Mouse (Mus musculus): ENCODE data around the gene Dgki. TPM values are rescaled to one million over a fixed set of nuclear protein-coding genes. Genes with fewer than 3 reads are reported as not detected.

Gene Dgki
- polyA plus RNA-seq, 1 experiment from 2014 or later = 1.0 TPM

GRCm38 (mm10) chr6:36950648-36951047, 349.3 kb downstream of the Dgki start:
- H3K9me3 ChIP-seq (ENCODE audit: control insufficient read depth, low read depth, low read length) = no peaks in the 10 kb centered on the region
- no peak overlapping the region for H3K9ac ChIP-seq (replicated peaks; ENCODE audit: low read depth, low read length)
- H3K4me3 ChIP-seq (ENCODE audit: low read depth, low read length) = no peak overlapping the region
- WGBS = 61% methylated on average over 3 of the region's 3 CpGs
- no peaks in the 10 kb centered on the region for H3K36me3 ChIP-seq (ENCODE audit: control insufficient read depth, insufficient read depth, low read length)
- H3K27ac ChIP-seq (ENCODE audit: low read length) = no peak overlapping the region
- ATAC-seq (ENCODE audit: insufficient number of reproducible peaks, insufficient read depth, low FRiP score, low read depth) = no peak
- no peak overlapping the region for H3K4me2 ChIP-seq (replicated peaks; ENCODE audit: low read depth, low read length)
- H3K27me3 ChIP-seq (ENCODE audit: control insufficient read depth, insufficient read depth, low read length) = no peaks in the 10 kb centered on the region
- no peaks in the 10 kb centered on the region for H3K4me1 ChIP-seq (ENCODE audit: control insufficient read depth, insufficient read depth, low read length)

DNA sequence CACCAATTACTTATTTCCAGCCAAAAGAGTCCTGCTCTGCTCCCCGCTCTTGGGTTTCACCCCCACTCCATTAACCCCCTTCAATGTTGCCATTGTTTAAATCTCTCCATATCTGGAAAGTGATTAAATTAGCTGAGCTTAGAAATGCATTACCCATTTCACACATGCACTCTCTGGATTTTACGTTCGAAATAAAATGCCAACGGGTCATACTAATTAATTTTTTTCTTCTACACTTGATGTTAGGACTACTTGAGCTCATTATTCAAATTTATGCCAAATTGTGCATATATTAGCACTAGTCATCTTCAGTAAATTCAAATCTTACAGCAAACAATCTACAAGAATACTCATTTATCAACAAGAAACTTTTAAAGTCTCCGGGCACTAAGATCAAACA, 352.1 kb downstream of the Dgki start:
- no peaks in the 10 kb centered on the region for H3K9me3 ChIP-seq (ENCODE audit: control insufficient read depth, low read depth, low read length)
- no peaks in the 10 kb centered on the region for H3K36me3 ChIP-seq (ENCODE audit: control insufficient read depth, insufficient read depth, low read length)
- H3K4me1 ChIP-seq (ENCODE audit: control insufficient read depth, insufficient read depth, low read length) = no peaks in the 10 kb centered on the region
- WGBS = 81% methylated on average over 5 of the region's 5 CpGs
- no peak overlapping the region for H3K9ac ChIP-seq (replicated peaks; ENCODE audit: low read depth, low read length)
- ATAC-seq (ENCODE audit: insufficient number of reproducible peaks, insufficient read depth, low FRiP score, low read depth) = no peak
- no peak overlapping the region for H3K4me3 ChIP-seq (ENCODE audit: low read depth, low read length)
- H3K27me3 ChIP-seq (ENCODE audit: control insufficient read depth, insufficient read depth, low read length) = no peaks in the 10 kb centered on the region
- H3K27ac ChIP-seq (ENCODE audit: low read length) = no peak overlapping the region
- H3K4me2 ChIP-seq (replicated peaks; ENCODE audit: low read depth, low read length) = no peak overlapping the region

DNA sequence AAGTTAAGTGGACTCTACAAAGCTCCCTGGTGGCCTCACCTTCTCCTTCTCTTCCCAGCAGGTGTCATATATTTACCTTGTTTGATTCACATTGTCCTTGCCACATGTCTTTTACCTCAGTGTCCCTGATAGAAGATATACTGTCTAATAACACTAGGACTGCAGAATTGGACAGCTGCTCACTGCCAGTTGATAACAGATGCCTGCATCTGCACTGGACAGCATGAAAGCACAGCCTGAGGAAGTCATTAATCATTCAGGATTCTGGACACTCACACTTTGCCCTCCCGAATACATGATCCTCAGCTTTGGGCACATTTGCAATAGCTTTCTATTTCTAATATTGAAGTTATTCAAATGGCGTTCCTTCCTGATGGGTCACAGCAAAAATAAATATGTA, 362.5 kb downstream of the Dgki start:
- no peak for ATAC-seq (ENCODE audit: insufficient number of reproducible peaks, insufficient read depth, low FRiP score, low read depth)
- Histone ChIP-seq H3K4me1 (ENCODE audit: control insufficient read depth, insufficient read depth, low read length) (no peaks in the 10 kb centered on the region), H3K27me3 (ENCODE audit: control insufficient read depth, insufficient read depth, low read length) (no peaks in the 10 kb centered on the region), H3K4me2 (replicated peaks; ENCODE audit: low read depth, low read length) (no peak overlapping the region), H3K36me3 (ENCODE audit: control insufficient read depth, insufficient read depth, low read length) (no peaks in the 10 kb centered on the region), H3K9ac (replicated peaks; ENCODE audit: low read depth, low read length) (no peak overlapping the region), H3K9me3 (ENCODE audit: control insufficient read depth, low read depth, low read length) (no peaks in the 10 kb centered on the region), H3K27ac (ENCODE audit: low read length) (no peak overlapping the region), H3K4me3 (ENCODE audit: low read depth, low read length) (no peak overlapping the region)
- WGBS = 34% methylated on average over 2 of the region's 2 CpGs

DNA sequence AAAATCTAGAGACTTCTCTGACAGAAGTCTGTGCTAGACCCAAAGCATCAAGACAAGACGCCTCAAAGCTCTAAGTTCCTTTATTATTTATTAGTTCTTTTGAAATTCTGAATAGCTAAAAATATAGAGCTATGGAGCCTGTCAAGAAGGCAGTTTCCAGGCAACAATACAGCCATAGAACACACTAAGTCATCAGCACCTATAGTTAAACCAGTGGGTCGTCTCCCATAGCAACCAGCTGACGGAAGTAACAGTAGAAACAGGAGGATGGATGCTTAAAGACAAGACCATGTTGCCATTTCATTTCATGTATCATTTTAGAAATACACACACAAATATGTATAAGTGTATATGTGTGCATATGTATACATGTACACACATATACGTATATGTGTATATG, 363.2 kb downstream of the Dgki start:
- H3K27ac ChIP-seq (ENCODE audit: low read length) = no peak overlapping the region
- ATAC-seq (ENCODE audit: insufficient number of reproducible peaks, insufficient read depth, low FRiP score, low read depth) = no peak
- H3K27me3 ChIP-seq (ENCODE audit: control insufficient read depth, insufficient read depth, low read length) = no peaks in the 10 kb centered on the region
- WGBS = 91% methylated on average over 4 of the region's 4 CpGs
- H3K9me3 ChIP-seq (ENCODE audit: control insufficient read depth, low read depth, low read length) = no peaks in the 10 kb centered on the region
- H3K4me2 ChIP-seq (replicated peaks; ENCODE audit: low read depth, low read length) = no peak overlapping the region
- no peaks in the 10 kb centered on the region for H3K4me1 ChIP-seq (ENCODE audit: control insufficient read depth, insufficient read depth, low read length)
- no peak overlapping the region for H3K4me3 ChIP-seq (ENCODE audit: low read depth, low read length)
- H3K9ac ChIP-seq (replicated peaks; ENCODE audit: low read depth, low read length) = no peak overlapping the region
- no peaks in the 10 kb centered on the region for H3K36me3 ChIP-seq (ENCODE audit: control insufficient read depth, insufficient read depth, low read length)

DNA sequence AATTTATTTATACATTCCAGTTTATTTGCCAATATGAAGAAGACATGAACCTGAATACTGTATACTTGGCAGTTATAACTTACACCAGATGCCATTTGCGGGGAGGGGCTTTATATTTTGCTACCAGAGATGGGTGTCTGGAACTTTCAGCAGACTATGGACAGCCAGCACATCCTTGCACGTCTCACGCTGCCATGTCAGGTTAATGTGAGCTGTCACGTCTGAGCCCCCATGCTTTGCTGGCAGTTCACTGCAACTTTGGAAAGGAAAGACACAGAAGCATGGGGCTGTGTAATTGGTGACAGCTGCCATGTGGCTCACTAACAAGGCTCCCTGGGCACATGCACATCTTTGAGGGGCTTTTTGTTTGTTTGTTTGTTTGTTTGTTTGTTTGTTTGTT, 368.5 kb downstream of the Dgki start:
- Histone ChIP-seq H3K36me3 (ENCODE audit: control insufficient read depth, insufficient read depth, low read length) (no peaks in the 10 kb centered on the region), H3K9me3 (ENCODE audit: control insufficient read depth, low read depth, low read length) (no peaks in the 10 kb centered on the region), H3K27ac (ENCODE audit: low read length) (no peak overlapping the region), H3K27me3 (ENCODE audit: control insufficient read depth, insufficient read depth, low read length) (no peaks in the 10 kb centered on the region), H3K9ac (replicated peaks; ENCODE audit: low read depth, low read length) (no peak overlapping the region), H3K4me2 (replicated peaks; ENCODE audit: low read depth, low read length) (no peak overlapping the region), H3K4me1 (ENCODE audit: control insufficient read depth, insufficient read depth, low read length) (no peaks in the 10 kb centered on the region), H3K4me3 (ENCODE audit: low read depth, low read length) (no peak overlapping the region)
- no peak for ATAC-seq (ENCODE audit: insufficient number of reproducible peaks, insufficient read depth, low FRiP score, low read depth)
- WGBS = 59% methylated on average over 4 of the region's 4 CpGs

- Histone ChIP-seq H3K4me3 (ENCODE audit: low read depth, low read length) (no peak overlapping the region), H3K9ac (replicated peaks; ENCODE audit: low read depth, low read length) (no peak overlapping the region), H3K27ac (ENCODE audit: low read length) (no peak overlapping the region), H3K9me3 (ENCODE audit: control insufficient read depth, low read depth, low read length) (no peaks in the 10 kb centered on the region), H3K36me3 (ENCODE audit: control insufficient read depth, insufficient read depth, low read length) (no peaks in the 10 kb centered on the region), H3K4me2 (replicated peaks; ENCODE audit: low read depth, low read length) (no peak overlapping the region), H3K27me3 (ENCODE audit: control insufficient read depth, insufficient read depth, low read length) (no peaks in the 10 kb centered on the region), H3K4me1 (ENCODE audit: control insufficient read depth, insufficient read depth, low read length) (no peaks in the 10 kb centered on the region)
- WGBS = 86% methylated on average over 2 of the region's 2 CpGs
- ATAC-seq (ENCODE audit: insufficient number of reproducible peaks, insufficient read depth, low FRiP score, low read depth) = no peak
Observed at GRCm38 (mm10) chr6:36929781-36930180, 370.2 kb downstream of the Dgki start.

DNA sequence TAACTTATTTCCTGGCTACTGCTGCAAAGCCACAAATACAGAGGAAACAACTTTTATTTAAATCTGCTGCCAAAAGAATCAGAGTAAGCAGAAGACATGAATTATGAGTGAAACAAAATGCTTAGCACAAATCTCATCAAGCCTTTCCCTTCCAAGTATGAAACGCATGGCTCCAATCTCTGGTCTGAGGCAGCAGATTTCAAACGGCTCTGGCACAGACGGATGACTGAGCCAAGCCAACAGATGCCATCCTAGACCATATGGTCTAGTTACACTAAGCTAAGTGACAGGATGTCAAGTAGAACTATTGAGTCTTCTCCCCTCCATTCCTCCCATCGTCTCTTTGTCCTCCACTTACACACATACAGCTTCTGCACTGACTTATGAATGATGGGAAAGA, 373.5 kb downstream of the Dgki start:
- Histone ChIP-seq H3K9me3 (ENCODE audit: control insufficient read depth, low read depth, low read length) (no peaks in the 10 kb centered on the region), H3K27me3 (ENCODE audit: control insufficient read depth, insufficient read depth, low read length) (no peaks in the 10 kb centered on the region), H3K9ac (replicated peaks; ENCODE audit: low read depth, low read length) (no peak overlapping the region), H3K36me3 (ENCODE audit: control insufficient read depth, insufficient read depth, low read length) (no peaks in the 10 kb centered on the region), H3K4me3 (ENCODE audit: low read depth, low read length) (no peak overlapping the region), H3K4me1 (ENCODE audit: control insufficient read depth, insufficient read depth, low read length) (0 out of 2 replicates have a peak, but pooled peaks cover 4% of the 10 kb centered on the region), H3K4me2 (replicated peaks; ENCODE audit: low read depth, low read length) (no peak overlapping the region), H3K27ac (ENCODE audit: low read length) (no peak overlapping the region)
- WGBS = 57% methylated on average over 4 of the region's 4 CpGs
- no peak for ATAC-seq (ENCODE audit: insufficient number of reproducible peaks, insufficient read depth, low FRiP score, low read depth)

DNA sequence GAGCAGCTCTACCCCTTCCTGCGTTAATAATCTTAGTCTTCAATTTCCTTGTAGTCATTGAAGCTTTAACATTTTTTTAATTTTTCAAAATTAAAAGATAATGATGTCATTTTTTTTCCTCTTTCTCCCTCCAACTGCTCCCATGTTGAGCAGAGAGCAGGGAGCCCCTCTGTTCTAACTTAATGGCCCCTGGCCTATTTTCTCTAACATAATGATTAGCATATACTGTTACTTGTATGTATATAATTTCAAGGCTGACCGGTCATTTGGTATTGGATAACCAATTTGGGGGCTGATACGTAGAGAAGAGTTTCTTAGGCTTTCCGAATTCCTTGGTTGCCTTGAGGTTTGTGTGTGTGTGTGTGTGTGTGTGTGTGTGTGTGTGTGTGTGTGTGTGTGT, 378.0 kb downstream of the Dgki start:
- no peaks in the 10 kb centered on the region; the same call in 1 of the 2 replicates for H3K9me3 ChIP-seq (ENCODE audit: control insufficient read depth, low read depth, low read length)
- no peaks in the 10 kb centered on the region for H3K36me3 ChIP-seq (ENCODE audit: control insufficient read depth, insufficient read depth, low read length)
- H3K4me2 ChIP-seq (replicated peaks; ENCODE audit: low read depth, low read length) = no peak overlapping the region
- ATAC-seq (ENCODE audit: insufficient number of reproducible peaks, insufficient read depth, low FRiP score, low read depth) = no peak
- H3K27me3 ChIP-seq (ENCODE audit: control insufficient read depth, insufficient read depth, low read length) = no peaks in the 10 kb centered on the region
- no peak overlapping the region for H3K4me3 ChIP-seq (ENCODE audit: low read depth, low read length)
- whole genome bisulfite sequencing = 87% methylated on average over 4 of the region's 4 CpGs
- H3K9ac ChIP-seq (replicated peaks; ENCODE audit: low read depth, low read length) = no peak overlapping the region
- H3K4me1 ChIP-seq (ENCODE audit: control insufficient read depth, insufficient read depth, low read length) = 0 out of 2 replicates have a peak, but pooled peaks cover 4% of the 10 kb centered on the region
- H3K27ac ChIP-seq (ENCODE audit: low read length) = no peak overlapping the region

DNA sequence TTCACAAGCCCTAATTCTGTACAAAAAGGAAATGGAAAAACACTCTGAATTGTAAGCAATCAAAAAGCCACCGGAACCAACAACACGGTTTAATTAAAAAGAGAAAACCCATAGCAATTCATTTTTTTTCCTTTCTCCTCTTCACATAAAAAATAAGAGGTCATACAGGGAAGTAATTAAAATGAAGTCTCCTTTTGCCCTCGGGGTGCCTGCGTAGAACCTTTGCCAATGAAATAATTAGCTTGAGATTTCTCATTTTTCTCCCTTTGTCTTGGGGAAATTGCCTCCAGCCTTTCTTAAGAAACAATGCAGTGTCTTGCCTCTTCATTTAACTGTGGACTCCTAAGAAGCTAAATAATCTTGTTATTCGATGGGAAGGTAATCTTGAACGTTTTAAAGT, 388.4 kb downstream of the Dgki start:
- Histone ChIP-seq H3K27me3 (ENCODE audit: control insufficient read depth, insufficient read depth, low read length) (no peaks in the 10 kb centered on the region), H3K4me1 (ENCODE audit: control insufficient read depth, insufficient read depth, low read length) (no peaks in the 10 kb centered on the region), H3K4me2 (replicated peaks; ENCODE audit: low read depth, low read length) (no peak overlapping the region), H3K27ac (ENCODE audit: low read length) (no peak overlapping the region), H3K4me3 (ENCODE audit: low read depth, low read length) (no peak overlapping the region), H3K36me3 (ENCODE audit: control insufficient read depth, insufficient read depth, low read length) (no peaks in the 10 kb centered on the region), H3K9me3 (ENCODE audit: control insufficient read depth, low read depth, low read length) (no peaks in the 10 kb centered on the region), H3K9ac (replicated peaks; ENCODE audit: low read depth, low read length) (no peak overlapping the region)
- ATAC-seq (ENCODE audit: insufficient number of reproducible peaks, insufficient read depth, low FRiP score, low read depth) = no peak
- WGBS = 78% methylated on average over 6 of the region's 6 CpGs

All from stomach, embryonic 14.5 days (tissue).